Mouse (Mus musculus) hindbrain, embryonic 12.5 days (tissue): ENCODE data around the gene Actl6a. TPM values are rescaled to one million over a fixed set of nuclear protein-coding genes. Genes with fewer than 3 reads are reported as not detected.
"Not testable (repeated sequence)": the region's sequence is repeated elsewhere in the genome, so short reads cannot be mapped to it uniquely, and the experiment has no call there.

Source experiments
- ATAC-seq: fragments of 200-750 bp; cut with Nextera tagmentation; 2 replicates; pipeline ENCODE4 v1.8.0; 2017; ENCODE audit warnings: moderate TSS enrichment; ENCODE audit not compliant: low FRiP score
- H3K27ac ChIP-seq: fragments of 300-500 bp; sonication (generic); 2 replicates; pipeline ENCODE4 v1.5.1; 2016; ENCODE audit warnings: mild to moderate bottlenecking
- H3K27me3 ChIP-seq: fragments of 300-500 bp; sonication (generic); 2 replicates; pipeline ENCODE4 v1.6.1; 2016; ENCODE audit warnings: mild to moderate bottlenecking
- H3K36me3 ChIP-seq: fragments of 300-500 bp; sonication (generic); 2 replicates; pipeline ENCODE4 v1.6.1; 2016; ENCODE audit warnings: mild to moderate bottlenecking
- H3K4me1 ChIP-seq: fragments of 300-500 bp; sonication (generic); 2 replicates; pipeline ENCODE4 v1.6.1; 2016
- H3K4me2 ChIP-seq: fragments of 300-500 bp; sonication (generic); replicated peaks from 2 replicates; pipeline ENCODE4 v1.6.1; 2016; ENCODE audit warnings: mild to moderate bottlenecking
- H3K4me3 ChIP-seq: fragments of 300-500 bp; sonication (generic); 2 replicates; pipeline ENCODE4 v1.5.1; 2016; ENCODE audit warnings: mild to moderate bottlenecking
- H3K9ac ChIP-seq: fragments of 300-500 bp; sonication (generic); 2 replicates; pipeline ENCODE4 v1.6.1; 2016; ENCODE audit warnings: mild to moderate bottlenecking, moderate library complexity
- H3K9me3 ChIP-seq: fragments of 300-500 bp; sonication (generic); replicated peaks from 2 replicates; pipeline ENCODE4 v1.6.1; 2016; ENCODE audit warnings: mild to moderate bottlenecking
- WGBS: fragments of 180-500 bp; shearing (Covaris S2); methylation state at CpG from one replicate; pipeline ENCODE4 v1.1.7; 2016; 5-methylcytosine and 5-hydroxymethylcytosine counted together
- polyA plus RNA-seq: library from polyadenylated mRNA; unstranded; fragments of >200 nt; fragmentation: Nextera tagmentation; extraction: Ambion mirVana; gene quantifications from 2 replicates; pipeline ENCODE4 v1.2.1, GENCODE M21; 2016

Actl6a gene
- polyA plus RNA-seq, 1 experiment from 2014 or later = 164 TPM

GRCm38 (mm10) chr3:32736244-32737171 is 30.4 kb downstream of the Actl6a start, which contains the start of gene Ndufb5:
Ndufb5 (plus strand) TSS chr3:32736990.
- peaks cover 22% of the 10 kb centered on the region for H3K4me1 ChIP-seq
- H3K4me3 ChIP-seq = peak within 1 kb of the TSS; percentile 91
- H3K4me2 ChIP-seq = peak within 1 kb of the TSS; percentile 84
- peak within 1 kb of the TSS; percentile 79 for H3K9ac ChIP-seq
- WGBS = under 1% methylated on average over 62 of the region's 62 CpGs
- H3K9me3 ChIP-seq = no peaks in the 10 kb centered on the region
- peak; percentile 98 for ATAC-seq
- no peaks in the 10 kb centered on the region for H3K27me3 ChIP-seq
- H3K36me3 ChIP-seq = peaks cover 26% of the 10 kb centered on the region
- H3K27ac ChIP-seq = peak within 1 kb of the TSS; percentile 88

- Histone ChIP-seq H3K27ac (peak within 1 kb of the TSS; percentile 88), H3K9me3 (no peaks in the 10 kb centered on the region), H3K36me3 (peaks cover 24% of the 10 kb centered on the region), H3K9ac (peak within 1 kb of the TSS; percentile 79), H3K4me3 (peak within 1 kb of the TSS; percentile 91), H3K4me1 (peaks cover 22% of the 10 kb centered on the region), H3K27me3 (no peaks in the 10 kb centered on the region), H3K4me2 (peak within 1 kb of the TSS; percentile 84)
- WGBS = under 1% methylated on average over 31 of the region's 31 CpGs
- ATAC-seq = peak; percentile 79
Observed at GRCm38 (mm10) chr3:32737172-32737655, 31.1 kb downstream of the Actl6a start, which contains the start of gene Mrpl47. Mrpl47 (minus strand) TSS chr3:32737605.

- no peak overlapping the region for H3K9ac ChIP-seq
- H3K27ac ChIP-seq = no peak overlapping the region
- H3K36me3 ChIP-seq = 0 out of 2 replicates have a peak, but pooled peaks cover 19% of the 10 kb centered on the region
- H3K9me3 ChIP-seq = no peaks in the 10 kb centered on the region
- H3K4me1 ChIP-seq = peaks cover 22% of the 10 kb centered on the region
- H3K27me3 ChIP-seq = no peaks in the 10 kb centered on the region
- H3K4me3 ChIP-seq = no peak overlapping the region
- WGBS = 95% methylated on average over 5 of the region's 5 CpGs
- no peak overlapping the region for H3K4me2 ChIP-seq
- no peak for ATAC-seq
Observed at GRCm38 (mm10) chr3:32738549-32738948, 32.5 kb downstream of the Actl6a start.

GRCm38 (mm10) chr3:32742276-32742780 is 36.2 kb downstream of the Actl6a start:
- H3K4me1 ChIP-seq = peaks cover 12% of the 10 kb centered on the region
- no peak for ATAC-seq
- 92% methylated on average over 2 of the region's 2 CpGs for WGBS
- H3K27ac ChIP-seq = no peak overlapping the region
- H3K9me3 ChIP-seq = no peaks in the 10 kb centered on the region
- H3K4me2 ChIP-seq = no peak overlapping the region
- H3K27me3 ChIP-seq = no peaks in the 10 kb centered on the region
- H3K4me3 ChIP-seq = no peak overlapping the region
- H3K36me3 ChIP-seq = peaks cover 38% of the 10 kb centered on the region
- H3K9ac ChIP-seq = no peak overlapping the region

- Histone ChIP-seq H3K9ac (no peak overlapping the region), H3K27ac (no peak overlapping the region), H3K4me3 (no peak overlapping the region), H3K4me1 (no peaks in the 10 kb centered on the region), H3K9me3 (no peaks in the 10 kb centered on the region), H3K4me2 (no peak overlapping the region), H3K36me3 (peaks cover 58% of the 10 kb centered on the region), H3K27me3 (no peaks in the 10 kb centered on the region)
- 92% methylated on average over 6 of the region's 6 CpGs for WGBS
- ATAC-seq = no peak
Observed at GRCm38 (mm10) chr3:32745001-32745400, 38.9 kb downstream of the Actl6a start.

- H3K4me1 ChIP-seq, H3K27ac ChIP-seq, H3K27me3 ChIP-seq, H3K4me2 ChIP-seq, ATAC-seq, H3K9ac ChIP-seq, H3K9me3 ChIP-seq, H3K4me3 ChIP-seq: not testable (repeated sequence)
- H3K36me3 ChIP-seq = peaks cover 62% of the 10 kb centered on the region
Observed at GRCm38 (mm10) chr3:32745426-32745825, 39.3 kb downstream of the Actl6a start.

GRCm38 (mm10) chr3:32748384-32748783 is 42.3 kb downstream of the Actl6a start:
- Histone ChIP-seq H3K36me3 (peaks cover 74% of the 10 kb centered on the region), H3K27me3 (no peaks in the 10 kb centered on the region), H3K4me2 (no peak overlapping the region), H3K9ac (no peak overlapping the region), H3K4me1 (no peaks in the 10 kb centered on the region), H3K9me3 (no peaks in the 10 kb centered on the region), H3K4me3 (no peak overlapping the region), H3K27ac (no peak overlapping the region)
- 91% methylated on average over 9 of the region's 9 CpGs for WGBS
- ATAC-seq = no peak

- Histone ChIP-seq H3K36me3 (peaks cover 80% of the 10 kb centered on the region), H3K27ac (no peak overlapping the region), H3K9ac (no peak overlapping the region), H3K27me3 (no peaks in the 10 kb centered on the region), H3K4me3 (no peak overlapping the region), H3K4me2 (no peak overlapping the region), H3K9me3 (no peaks in the 10 kb centered on the region), H3K4me1 (no peaks in the 10 kb centered on the region)
- ATAC-seq = no peak
- WGBS = 80% methylated on average over 4 of the region's 4 CpGs
Observed at GRCm38 (mm10) chr3:32749820-32750579, 43.9 kb downstream of the Actl6a start.

- H3K9ac ChIP-seq = no peak overlapping the region
- H3K27me3 ChIP-seq = no peaks in the 10 kb centered on the region
- no peak overlapping the region for H3K4me2 ChIP-seq
- WGBS = 92% methylated on average over 3 of the region's 3 CpGs
- H3K27ac ChIP-seq = no peak overlapping the region
- H3K9me3 ChIP-seq = no peaks in the 10 kb centered on the region
- peaks cover 48% of the 10 kb centered on the region for H3K36me3 ChIP-seq
- no peaks in the 10 kb centered on the region for H3K4me1 ChIP-seq
- no peak for ATAC-seq
- no peak overlapping the region for H3K4me3 ChIP-seq
Observed at GRCm38 (mm10) chr3:32754384-32754915, 48.4 kb downstream of the Actl6a start.

- Histone ChIP-seq H3K9ac (no peak overlapping the region), H3K36me3 (peaks cover 6% of the 10 kb centered on the region), H3K27ac (no peak overlapping the region), H3K27me3 (no peaks in the 10 kb centered on the region), H3K4me3 (no peak overlapping the region), H3K4me2 (no peak overlapping the region), H3K4me1 (no peaks in the 10 kb centered on the region), H3K9me3 (no peaks in the 10 kb centered on the region)
- 72% methylated on average over 5 of the region's 5 CpGs for WGBS
- ATAC-seq = no peak
Observed at GRCm38 (mm10) chr3:32759212-32759611, 53.1 kb downstream of the Actl6a start.

GRCm38 (mm10) chr3:32762962-32763361 is 56.9 kb downstream of the Actl6a start:
- H3K36me3 ChIP-seq = no peaks in the 10 kb centered on the region
- H3K4me1 ChIP-seq = no peaks in the 10 kb centered on the region
- WGBS = 56% methylated on average over 8 of the region's 8 CpGs
- H3K9me3 ChIP-seq = no peaks in the 10 kb centered on the region
- H3K4me2 ChIP-seq = no peak overlapping the region
- H3K9ac ChIP-seq = no peak overlapping the region
- H3K27ac ChIP-seq = no peak overlapping the region
- no peak for ATAC-seq
- H3K27me3 ChIP-seq = no peaks in the 10 kb centered on the region
- no peak overlapping the region for H3K4me3 ChIP-seq

- no peak overlapping the region for H3K4me2 ChIP-seq
- H3K27me3 ChIP-seq = no peaks in the 10 kb centered on the region
- H3K27ac ChIP-seq = no peak overlapping the region
- H3K4me1 ChIP-seq = no peaks in the 10 kb centered on the region
- no peak overlapping the region for H3K4me3 ChIP-seq
- no peak overlapping the region for H3K9ac ChIP-seq
- WGBS = 51% methylated on average over 7 of the region's 7 CpGs
- H3K9me3 ChIP-seq = no peaks in the 10 kb centered on the region
- no peak for ATAC-seq
- H3K36me3 ChIP-seq = no peaks in the 10 kb centered on the region
Observed at GRCm38 (mm10) chr3:32763902-32764301, 57.8 kb downstream of the Actl6a start.
